Mouse (Mus musculus): ENCODE results near the gene Tmem230.

GRCm38 (mm10) chr2:132232413-132232945 lies 15.1 kb downstream of the Tmem230 start:
- TF ChIP-seq POLR2A (IDR thresholded peaks at IDR 0.05; ENCODE audit: borderline replicate concordance, extremely low read depth, low read depth, low read length): no peak
- TF ChIP-seq CTCF (IDR thresholded peaks at IDR 0.05; ENCODE audit: insufficient read depth, low read length): no peak

Measured in lung, adult 2 months (tissue).